Mouse (Mus musculus) cerebellum, adult 8-10 months (tissue): ENCODE results near the gene Slc10a6.

ENCODE experiments used
- DNase-seq: peaks from one replicate; pipeline ENCODE4 v3.0.0; 2022

Slc10a6 gene

GRCm38 (mm10) chr5:103614356-103614755 lies 14.8 kb downstream of the Slc10a6 start:
- no peak for DNase-seq

GRCm38 (mm10) chr5:103612316-103612715 lies 16.9 kb downstream of the Slc10a6 start:
- no peak for DNase-seq

GRCm38 (mm10) chr5:103610856-103611472 lies 18.2 kb downstream of the Slc10a6 start:
- no peak for DNase-seq

- DNase-seq = no peak
These were observed 19.1 kb downstream of the Slc10a6 start for GRCm38 (mm10) chr5:103610148-103610547.

GRCm38 (mm10) chr5:103605707-103606106 lies 23.5 kb downstream of the Slc10a6 start:
- DNase-seq = no peak

- no peak for DNase-seq
These were observed 25.9 kb downstream of the Slc10a6 start for GRCm38 (mm10) chr5:103603115-103603893.

GRCm38 (mm10) chr5:103598881-103599280 lies 30.3 kb downstream of the Slc10a6 start:
- DNase-seq = no peak

GRCm38 (mm10) chr5:103598264-103598663 lies 30.9 kb downstream of the Slc10a6 start:
- no peak for DNase-seq

- peak; percentile 56 for DNase-seq
These were observed 31.6 kb downstream of the Slc10a6 start for GRCm38 (mm10) chr5:103597604-103598003.

GRCm38 (mm10) chr5:103596467-103597146 lies 32.6 kb downstream of the Slc10a6 start:
- DNase-seq = no peak

- no peak for DNase-seq
These were observed 33.6 kb downstream of the Slc10a6 start for GRCm38 (mm10) chr5:103595394-103596226.

GRCm38 (mm10) chr5:103593575-103593974 lies 35.6 kb downstream of the Slc10a6 start:
- no peak for DNase-seq

GRCm38 (mm10) chr5:103592706-103593105 lies 36.5 kb downstream of the Slc10a6 start:
- no peak for DNase-seq

GRCm38 (mm10) chr5:103591846-103592245 lies 37.4 kb downstream of the Slc10a6 start:
- DNase-seq = no peak

- DNase-seq = no peak
These were observed 42.0 kb downstream of the Slc10a6 start for GRCm38 (mm10) chr5:103587219-103587618.

GRCm38 (mm10) chr5:103579680-103580420 lies 49.4 kb downstream of the Slc10a6 start:
- no peak for DNase-seq

- DNase-seq = no peak
These were observed 59.8 kb downstream of the Slc10a6 start for GRCm38 (mm10) chr5:103569446-103569845.

- DNase-seq = no peak
These were observed 61.2 kb downstream of the Slc10a6 start for GRCm38 (mm10) chr5:103568034-103568433.

- no peak for DNase-seq
These were observed 68.7 kb downstream of the Slc10a6 start for GRCm38 (mm10) chr5:103560546-103560945.
